Mouse (Mus musculus): ENCODE results near the gene Ghsr. TPM values are rescaled to one million over a fixed set of nuclear protein-coding genes. Genes with fewer than 3 reads are reported as not detected.

Ghsr gene
- polyA plus RNA-seq, 2 experiments from 2014 or later: not detected

- no peak for ATAC-seq
Observed at GRCm38 (mm10) chr3:27411286-27411685, 40.1 kb downstream of the Ghsr start.

- ATAC-seq: no peak
Observed at GRCm38 (mm10) chr3:27413566-27413965, 42.4 kb downstream of the Ghsr start.

GRCm38 (mm10) chr3:27416786-27417185 is 45.6 kb downstream of the Ghsr start:
- ATAC-seq: no peak

GRCm38 (mm10) chr3:27418602-27419001 is 47.5 kb downstream of the Ghsr start:
- no peak for ATAC-seq

DNA sequence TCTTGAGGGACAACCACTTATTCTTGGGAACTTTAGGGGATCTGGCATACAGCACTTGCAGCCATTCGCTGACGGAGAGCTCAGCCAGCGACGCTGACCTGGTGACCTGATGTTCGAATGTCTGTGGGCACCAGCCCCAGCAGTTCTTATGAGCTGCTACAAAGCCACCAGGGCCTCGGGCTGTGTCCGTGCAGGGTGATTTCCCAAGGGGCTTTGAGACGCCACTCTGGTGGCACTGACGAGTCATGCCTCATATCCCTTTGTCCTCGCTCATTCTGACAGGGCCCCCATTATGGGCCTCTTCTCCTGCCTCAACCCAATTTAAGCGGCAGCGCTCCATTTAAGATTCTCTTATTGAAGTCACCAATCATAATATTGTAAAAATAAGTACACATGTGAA is 50.8 kb downstream of the Ghsr start:
- no peak for ATAC-seq

GRCm38 (mm10) chr3:27422521-27422920 is 51.4 kb downstream of the Ghsr start:
- no peak for ATAC-seq

- ATAC-seq: no peak
Observed at GRCm38 (mm10) chr3:27424049-27424667, 53.0 kb downstream of the Ghsr start.

DNA sequence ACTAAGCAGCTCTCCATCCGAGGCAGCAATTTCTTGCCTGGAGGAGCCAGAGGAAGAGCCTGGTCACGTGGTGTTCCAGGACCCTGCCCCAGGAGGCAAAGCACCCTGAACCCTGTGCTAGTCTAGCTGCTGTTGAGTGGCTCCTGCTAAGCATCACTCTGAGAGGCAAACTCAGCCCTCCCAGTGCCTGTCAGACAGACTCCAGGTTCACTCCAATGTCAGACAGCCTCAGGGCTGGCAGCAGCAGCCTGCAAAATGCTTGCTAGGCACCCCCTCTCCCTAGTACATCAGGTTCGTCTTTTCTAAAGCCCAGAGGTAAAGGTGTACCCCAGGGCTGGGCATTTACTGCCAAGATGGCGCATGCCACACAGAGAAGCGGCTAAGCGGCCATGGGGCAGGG is 56.3 kb downstream of the Ghsr start:
- no peak for ATAC-seq

Other genes starting within 250 kb of the Ghsr start
- 10 to 100 TPM; 14.8 to 15.7 TPM for gene Ect2, start 217.5 kb upstream of the Ghsr start, polyA plus RNA-seq (2017; shearing (Covaris generic))
- 10 to 100 TPM; 21.1 to 21.5 TPM for gene Nceh1, start 188.4 kb upstream of the Ghsr start, polyA plus RNA-seq (2017; shearing (Covaris generic))
- 10 to 100 TPM; 18.8 to 23.6 TPM for gene Tnfsf10, start 54.3 kb upstream of the Ghsr start, polyA plus RNA-seq (2017; shearing (Covaris generic))